Mouse (Mus musculus) myocyte (in vitro differentiated cells): ENCODE results near the gene Pou4f2. TPM values are rescaled to one million over a fixed set of nuclear protein-coding genes. Genes with fewer than 3 reads are reported as not detected.
A peak's percentile ranks its signal among the peaks of the same experiment; 100 is the strongest.

Experiments used
- H3K27me3 ChIP-seq: one replicate; pipeline ENCODE4 v1.6.1; 2011; ENCODE audit not compliant: control insufficient read depth, insufficient read depth, insufficient read length
- H3K36me3 ChIP-seq: one replicate; pipeline ENCODE4 v1.6.1; 2011; ENCODE audit not compliant: control insufficient read depth, insufficient read depth
- H3K4me2 ChIP-seq: one replicate; pipeline ENCODE4 v1.6.1; 2011; ENCODE audit warnings: low read depth, control low read depth
- H3K4me3 ChIP-seq: one replicate; pipeline ENCODE4 v1.5.1; 2011; ENCODE audit warnings: mild to moderate bottlenecking, control low read depth, moderate library complexity
- H3K79me2 ChIP-seq: one replicate; pipeline ENCODE4 v1.6.1; 2011; ENCODE audit not compliant: control insufficient read depth, insufficient read depth
- H3ac ChIP-seq: one replicate; pipeline ENCODE4 v1.6.1; 2011; ENCODE audit not compliant: control insufficient read depth, insufficient read length
- CEBPB ChIP-seq: IDR thresholded peaks from 2 replicates; pipeline ENCODE4 v1.6.1; 2011; ENCODE audit warnings: mild to moderate bottlenecking, moderate library complexity; ENCODE audit not compliant: poor library complexity, insufficient read depth, severe bottlenecking
- E2F4 ChIP-seq: IDR thresholded peaks from one replicate; pipeline ENCODE4 v1.6.1; 2011; ENCODE audit warnings: mild to moderate bottlenecking, control low read depth, moderate library complexity; ENCODE audit not compliant: insufficient read depth
- MAX ChIP-seq: IDR thresholded peaks from one replicate; pipeline ENCODE4 v1.6.1; 2011; ENCODE audit warnings: low read depth, mild to moderate bottlenecking, control low read depth
- MYOD1 ChIP-seq, 3 experiments: IDR thresholded peaks; one replicate each; pipeline ENCODE4 v1.6.1; 2011; ENCODE audit warnings: control low read depth in 2 of 3, low read depth in 2 of 3, mild to moderate bottlenecking in 2 of 3, moderate library complexity in 1 of 3; ENCODE audit not compliant: insufficient read length in 2 of 3, control insufficient read depth in 1 of 3
- MYOG ChIP-seq, 3 experiments: IDR thresholded peaks; one replicate each; pipeline ENCODE4 v1.6.1; 2011; ENCODE audit warnings: control low read depth in 2 of 3, low read depth in 2 of 3, mild to moderate bottlenecking in 2 of 3; ENCODE audit not compliant: insufficient read length in 2 of 3, control insufficient read depth in 1 of 3, insufficient read depth in 1 of 3
- POLR2A ChIP-seq: IDR thresholded peaks from one replicate; pipeline ENCODE4 v1.6.1; 2011; ENCODE audit warnings: low read depth, mild to moderate bottlenecking, control low read depth, moderate library complexity; ENCODE audit not compliant: insufficient read length
- POLR2AphosphoS2 ChIP-seq: IDR thresholded peaks from one replicate; pipeline ENCODE4 v1.6.1; 2011; ENCODE audit warnings: low read depth, control low read depth; ENCODE audit not compliant: insufficient read length
- REST ChIP-seq: IDR thresholded peaks from one replicate; pipeline ENCODE4 v1.6.1; 2011; ENCODE audit warnings: mild to moderate bottlenecking, control low read depth, moderate library complexity; ENCODE audit not compliant: insufficient read depth, insufficient read length
- SRF ChIP-seq: IDR thresholded peaks from one replicate; pipeline ENCODE4 v1.6.1; 2011; ENCODE audit warnings: low read depth; ENCODE audit not compliant: control insufficient read depth, insufficient read length
- TCF12 ChIP-seq: IDR thresholded peaks from one replicate; pipeline ENCODE4 v1.6.1; 2011; ENCODE audit warnings: mild to moderate bottlenecking, control low read depth; ENCODE audit not compliant: poor library complexity, insufficient read depth, severe bottlenecking
- TCF3 ChIP-seq: IDR thresholded peaks from one replicate; pipeline ENCODE4 v1.6.1; 2011; ENCODE audit warnings: low read depth, control low read depth; ENCODE audit not compliant: insufficient read length
- USF1 ChIP-seq: IDR thresholded peaks from one replicate; pipeline ENCODE4 v1.6.1; 2011; ENCODE audit warnings: low read depth, mild to moderate bottlenecking, control low read depth, moderate library complexity
- polyA plus RNA-seq: library from polyadenylated mRNA; unstranded; fragments of >200 nt; fragmentation: generic; extraction: Trizol; gene quantifications from one replicate; pipeline ENCODE4 v1.2.1, GENCODE M21; 2012; ENCODE audit warnings: missing spikeins

Pou4f2 gene
- polyA plus RNA-seq, 1 experiment: not detected

GRCm38 (mm10) chr8:78434823-78435623 lies 1.4 kb downstream of the Pou4f2 start:
- Histone ChIP-seq H3K36me3 (no peaks in the 10 kb centered on the region), H3K4me3 (no peak overlapping the region), H3K4me2 (no peak overlapping the region), H3K27me3 (peaks cover 41% of the 10 kb centered on the region), H3K79me2 (no peaks in the 10 kb centered on the region), H3ac (no peak overlapping the region)
- TF ChIP-seq MYOG (IDR thresholded peaks at IDR 0.05; ENCODE audit: control insufficient read depth in 1 of 3, insufficient read depth in 1 of 3, insufficient read length in 2 of 3, low read depth in 2 of 3) (no peak), POLR2A (no peak)

- no peaks in the 10 kb centered on the region for H3K36me3 ChIP-seq
These were observed 2.1 kb downstream of the Pou4f2 start for GRCm38 (mm10) chr8:78434340-78434739.

DNA sequence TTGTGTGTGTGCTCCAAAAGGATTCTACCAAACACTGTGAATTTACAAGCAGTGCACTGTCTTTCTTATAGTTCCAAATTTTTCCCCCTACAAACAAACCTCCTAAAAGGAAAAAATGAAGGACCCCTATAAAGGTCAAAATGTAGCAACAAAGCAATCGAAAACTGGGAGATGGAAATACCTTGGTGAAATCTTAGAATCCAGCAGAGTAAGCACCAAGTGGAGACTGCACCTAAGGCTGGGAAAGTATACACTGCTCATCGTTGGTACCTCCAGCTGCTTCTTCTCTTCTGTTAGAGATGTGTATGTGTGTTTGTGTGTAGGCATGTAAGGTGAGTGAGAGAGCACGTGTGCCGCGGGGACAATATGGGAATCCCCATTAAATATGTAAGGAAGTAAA lies 3.1 kb downstream of the Pou4f2 start:
- H3K79me2 ChIP-seq: no peaks in the 10 kb centered on the region

More at GRCm38 (mm10) chr8:78434340-78434739, 2.1 kb downstream of the Pou4f2 start:
- Histone ChIP-seq H3ac (no peak overlapping the region), H3K27me3 (peaks cover 41% of the 10 kb centered on the region), H3K4me2 (no peak overlapping the region), H3K79me2 (no peaks in the 10 kb centered on the region), H3K4me3 (no peak overlapping the region)
- no peak for TF ChIP-seq REST
- TF ChIP-seq USF1: no peak
- TF ChIP-seq MYOG (IDR thresholded peaks at IDR 0.05; ENCODE audit: control insufficient read depth in 1 of 3, insufficient read depth in 1 of 3, insufficient read length in 2 of 3, low read depth in 2 of 3): no peak
- TF ChIP-seq POLR2A: no peak
- TF ChIP-seq SRF: no peak
- no peak for TF ChIP-seq MYOD1 (IDR thresholded peaks at IDR 0.05; ENCODE audit: control insufficient read depth in 1 of 3, insufficient read length in 2 of 3, low read depth in 2 of 3)
- TF ChIP-seq TCF3: no peak
- no peak for TF ChIP-seq TCF12
- no peak for TF ChIP-seq MAX
- no peak for TF ChIP-seq POLR2AphosphoS2

DNA sequence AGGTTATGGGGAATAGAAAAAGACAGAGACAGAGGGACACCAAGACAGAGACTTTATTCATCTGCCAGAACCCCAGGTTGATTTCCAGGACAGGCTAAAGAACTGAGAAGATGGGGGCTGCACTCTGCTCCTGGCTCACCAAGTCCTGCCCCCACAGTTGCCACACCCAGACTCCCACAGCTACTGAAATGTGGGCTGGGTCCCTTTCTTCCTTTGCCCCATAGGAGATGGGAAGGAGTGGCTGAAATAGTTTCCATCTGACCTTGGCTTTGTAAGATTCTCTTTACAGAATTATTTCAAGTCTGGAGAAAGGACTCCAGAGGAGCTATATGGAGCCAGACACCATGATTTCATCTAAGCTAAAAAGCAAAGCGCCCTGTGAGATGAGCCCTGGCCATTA lies 4.0 kb downstream of the Pou4f2 start:
- H3K36me3 ChIP-seq: no peaks in the 10 kb centered on the region
- H3K79me2 ChIP-seq: no peaks in the 10 kb centered on the region
- no peak for TF ChIP-seq REST
- TF ChIP-seq TCF12: no peak
- TF ChIP-seq POLR2AphosphoS2: no peak
- no peak for TF ChIP-seq USF1
- TF ChIP-seq CEBPB: no peak
- no peak for TF ChIP-seq SRF
- TF ChIP-seq TCF3: no peak
- TF ChIP-seq MYOG (IDR thresholded peaks at IDR 0.05; ENCODE audit: control insufficient read depth in 1 of 3, insufficient read depth in 1 of 3, insufficient read length in 2 of 3, low read depth in 2 of 3): no peak
- TF ChIP-seq POLR2A: no peak
- TF ChIP-seq MYOD1 (IDR thresholded peaks at IDR 0.05; ENCODE audit: control insufficient read depth in 1 of 3, insufficient read length in 2 of 3, low read depth in 2 of 3): no peak
- TF ChIP-seq E2F4: no peak
- no peak for TF ChIP-seq MAX
- H3K27me3 ChIP-seq: peaks cover 36% of the 10 kb centered on the region
- H3K4me3 ChIP-seq: no peak overlapping the region
- H3ac ChIP-seq: no peak overlapping the region
- no peak overlapping the region for H3K4me2 ChIP-seq

More for the DNA sequence above, 3.1 kb downstream of the Pou4f2 start:
- Histone ChIP-seq H3ac (no peak overlapping the region), H3K36me3 (no peaks in the 10 kb centered on the region), H3K27me3 (peaks cover 41% of the 10 kb centered on the region), H3K4me3 (no peak overlapping the region), H3K4me2 (no peak overlapping the region)
- TF ChIP-seq USF1: no peak
- no peak for TF ChIP-seq MYOD1 (IDR thresholded peaks at IDR 0.05; ENCODE audit: control insufficient read depth in 1 of 3, insufficient read length in 2 of 3, low read depth in 2 of 3)
- no peak for TF ChIP-seq SRF
- no peak for TF ChIP-seq CEBPB
- no peak for TF ChIP-seq MAX
- TF ChIP-seq REST: no peak
- no peak for TF ChIP-seq E2F4
- no peak for TF ChIP-seq TCF3
- no peak for TF ChIP-seq POLR2AphosphoS2
- no peak for TF ChIP-seq POLR2A
- no peak for TF ChIP-seq TCF12
- TF ChIP-seq MYOG (IDR thresholded peaks at IDR 0.05; ENCODE audit: control insufficient read depth in 1 of 3, insufficient read depth in 1 of 3, insufficient read length in 2 of 3, low read depth in 2 of 3): no peak

DNA sequence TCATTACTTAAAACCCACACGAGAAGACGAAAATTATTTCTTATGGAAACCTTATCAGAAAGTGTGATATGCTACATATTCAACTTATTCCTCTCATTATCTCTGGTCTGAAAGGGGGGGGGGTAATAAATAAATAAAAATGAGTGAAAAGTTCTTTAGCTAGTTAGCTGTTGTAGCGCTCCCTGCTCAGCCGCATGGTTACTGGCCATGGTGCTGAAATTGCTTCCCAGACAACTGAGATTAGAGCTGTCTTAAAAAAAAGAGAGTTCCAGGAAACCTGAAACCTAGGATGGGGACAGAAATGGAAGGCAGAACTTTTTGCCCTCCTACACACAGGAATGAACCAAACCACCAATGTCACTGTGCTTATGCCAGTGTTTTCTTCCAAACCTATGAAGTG lies 5.1 kb downstream of the Pou4f2 start:
- TF ChIP-seq USF1: no peak
- peak; percentile 75 for TF ChIP-seq REST
- no peak overlapping the region for H3K4me2 ChIP-seq
- H3K4me3 ChIP-seq: no peak overlapping the region
- H3K79me2 ChIP-seq: no peaks in the 10 kb centered on the region
- no peaks in the 10 kb centered on the region for H3K36me3 ChIP-seq
- H3ac ChIP-seq: no peak overlapping the region
- H3K27me3 ChIP-seq: peaks cover 34% of the 10 kb centered on the region
